Mouse (Mus musculus): ENCODE data around the gene Amtn. TPM values are rescaled to one million over a fixed set of nuclear protein-coding genes. Genes with fewer than 3 reads are reported as not detected.

Gene Amtn
- total and polyA plus RNA-seq, 3 experiments, result 0.34 TPM; not detected in 2

- Histone ChIP-seq H3K27ac (ENCODE audit: insufficient read depth, low read depth) (no peak overlapping the region; the same call in 1 of the 2 replicates), H3K4me3 (replicated peaks in 1 of 3; ENCODE audit: low read depth in 2 of 3, low read length in 2 of 3, poor library complexity in 1 of 3) (no peak overlapping the region), H3K36me3 (replicated peaks in 1 of 2; ENCODE audit: control insufficient read depth in 1 of 2, insufficient read depth in 1 of 2, low read length in 1 of 2) (no peaks in the 10 kb centered on the region), H3K27me3 (replicated peaks) (no peaks in the 10 kb centered on the region), H3K79me2 (replicated peaks; ENCODE audit: control insufficient read depth, extremely low read depth, insufficient read depth, poor library complexity, severe bottlenecking) (no peaks in the 10 kb centered on the region), H3K9me3 (replicated peaks; ENCODE audit: low read length) (no peaks in the 10 kb centered on the region), H3K9ac (ENCODE audit: insufficient read depth, low read depth) (no peak overlapping the region), H3K4me2 (ENCODE audit: insufficient read depth, low read depth, poor library complexity, severe bottlenecking) (0 out of 2 replicates have a peak overlapping the region, but pooled peaks have one; percentile 83), H3K4me1 (ENCODE audit: control insufficient read depth in 1 of 2, insufficient read depth in 2 of 2) (peaks cover 10 to 21% of the 10 kb centered on the region in 2 experiments)
- DNase-seq (ENCODE audit: extremely low read depth), result peak; percentile 6
- TF ChIP-seq MXI1 (IDR thresholded peaks at IDR 0.05; ENCODE audit: low read depth, low read length) (no peak), MAX (IDR thresholded peaks at IDR 0.05; ENCODE audit: low read length) (no peak), E2F4 (IDR thresholded peaks at IDR 0.05; ENCODE audit: insufficient replicate concordance, low read depth, low read length) (no peak), RCOR1 (conservative IDR thresholded peaks at IDR 0.05; ENCODE audit: low read depth, low read length) (no peak), KAT2A (IDR thresholded peaks at IDR 0.05; ENCODE audit: insufficient replicate concordance, low read length) (no peak), CHD2 (IDR thresholded peaks at IDR 0.05; ENCODE audit: low read length) (no peak), CTCF (conservative IDR thresholded peaks at IDR 0.05 in 1 of 2, IDR thresholded peaks at IDR 0.05 in 1 of 2; ENCODE audit: low read depth in 2 of 2, low read length in 2 of 2) (no peak), JUN (IDR thresholded peaks at IDR 0.05; ENCODE audit: insufficient read depth, low read depth, low read length) (no peak), MAZ (IDR thresholded peaks at IDR 0.05; ENCODE audit: low read depth, low read length) (no peak), TBP (conservative IDR thresholded peaks at IDR 0.05; ENCODE audit: low read depth, low read length) (no peak), IRF4 (IDR thresholded peaks at IDR 0.05; ENCODE audit: low read depth, low read length) (no peak), MEF2A (IDR thresholded peaks at IDR 0.05; ENCODE audit: borderline replicate concordance, low read depth, low read length) (no peak), ZMIZ1 (IDR thresholded peaks at IDR 0.05; ENCODE audit: low read depth, low read length) (no peak)
- in situ Hi-C loops (cut with MboI; ENCODE audit: low pct_ligation_motif_present, low pct_unique_long_range_greater_than_20kb, low sequenced_read_pairs) (no loop called here), dilution Hi-C loops (cut with MboI; ENCODE audit: extremely low pct_ligation_motif_present, extremely low pct_unique_long_range_greater_than_20kb, low sequenced_read_pairs) (no loop called here)
Measured at GRCm38 (mm10) chr5:88398581-88398980, 22.7 kb downstream of the Amtn start.

- Histone ChIP-seq H3K79me2 (replicated peaks; ENCODE audit: control insufficient read depth, extremely low read depth, insufficient read depth, poor library complexity, severe bottlenecking) (no peaks in the 10 kb centered on the region), H3K4me2 (ENCODE audit: insufficient read depth, low read depth, poor library complexity, severe bottlenecking) (peak overlapping the region; percentile 29; the same call in 1 of the 2 replicates), H3K36me3 (replicated peaks in 1 of 2; ENCODE audit: control insufficient read depth in 1 of 2, insufficient read depth in 1 of 2, low read length in 1 of 2) (no peaks in the 10 kb centered on the region), H3K9me3 (replicated peaks; ENCODE audit: low read length) (no peaks in the 10 kb centered on the region), H3K9ac (ENCODE audit: insufficient read depth, low read depth) (no peak overlapping the region; the same call in 1 of the 2 replicates), H3K4me3 (replicated peaks in 1 of 3; ENCODE audit: low read depth in 2 of 3, low read length in 2 of 3, poor library complexity in 1 of 3) (no peak overlapping the region), H3K27me3 (replicated peaks) (no peaks in the 10 kb centered on the region), H3K4me1 (ENCODE audit: control insufficient read depth in 1 of 2, insufficient read depth in 2 of 2) (peaks cover 10 to 21% of the 10 kb centered on the region in 2 experiments), H3K27ac (ENCODE audit: insufficient read depth, low read depth) (no peak overlapping the region)
- peak; percentile 89 for DNase-seq (ENCODE audit: extremely low read depth)
- TF ChIP-seq MYC (IDR thresholded peaks at IDR 0.05; ENCODE audit: low read depth, low read length) (0 out of 2 replicates have a peak, but pooled peaks have one; percentile 12), ZNF384 (IDR thresholded peaks at IDR 0.05; ENCODE audit: low read depth, low read length) (peak; percentile 98), SMC3 (IDR thresholded peaks at IDR 0.05; ENCODE audit: low read depth, low read length) (peak; percentile 68), RCOR1 (conservative IDR thresholded peaks at IDR 0.05; ENCODE audit: low read depth, low read length) (no peak), CTCF (conservative IDR thresholded peaks at IDR 0.05 in 1 of 2, IDR thresholded peaks at IDR 0.05 in 1 of 2; ENCODE audit: low read depth in 2 of 2, low read length in 2 of 2) (peak; percentile 46 to 85), POLR2AphosphoS2 (IDR thresholded peaks at IDR 0.05; ENCODE audit: low read depth, low read length) (no peak), RAD21 (IDR thresholded peaks at IDR 0.05; ENCODE audit: low read depth, low read length) (peak; percentile 89), ZMIZ1 (IDR thresholded peaks at IDR 0.05; ENCODE audit: low read depth, low read length) (no peak), MAFK (IDR thresholded peaks at IDR 0.05; ENCODE audit: insufficient replicate concordance, low read length) (no peak)
- dilution Hi-C loops (cut with MboI; ENCODE audit: extremely low pct_ligation_motif_present, extremely low pct_unique_long_range_greater_than_20kb, low sequenced_read_pairs) (no loop called here), in situ Hi-C loops (cut with MboI; ENCODE audit: low pct_ligation_motif_present, low pct_unique_long_range_greater_than_20kb, low sequenced_read_pairs) (no loop called here)
Measured at GRCm38 (mm10) chr5:88399849-88400248, 23.9 kb downstream of the Amtn start.

All from CH12.LX (cell line).